Mouse (Mus musculus) adrenal gland, adult 18-20 months (tissue): ENCODE data around the gene Tmprss11c. TPM values are rescaled to one million over a fixed set of nuclear protein-coding genes. Genes with fewer than 3 reads are reported as not detected.
"Not testable (repeated sequence)": the region's sequence is repeated elsewhere in the genome, so short reads cannot be mapped to it uniquely, and the experiment has no call there.

Source experiments
- DNase-seq, 2 experiments: peaks; one replicate each; pipeline ENCODE4 v3.0.0; 2021 to 2022; ENCODE audit warnings: low spot score in 2 of 2
- long read RNA-seq, 2 experiments: library from polyadenylated mRNA; stranded (forward); transcript quantifications; one replicate each; pipeline ENCODE4 v2.0.0; 2021
- total RNA-seq, 2 experiments: library from RNA; stranded (reverse); gene quantifications; 1 replicate in 1 of 2; 2 replicates in 1 of 2; pipeline ENCODE4 v1.2.3; 2021

Tmprss11c gene
- not detected for total RNA-seq
- long read RNA-seq, experiment 1 = 0 reads
- long read RNA-seq, experiment 2 = 0 reads

- DNase-seq = no peak
These were observed at the start of gene Tmprss11c for GRCm38 (mm10) chr5:86289208-86289607. Gene Tmprss11c (minus strand): TSS chr5:86289308.

- not testable (repeated sequence) for DNase-seq
These were observed 29.2 kb upstream of the Tmprss11c start for GRCm38 (mm10) chr5:86318018-86318956.

- DNase-seq = no peak
These were observed 17.0 kb upstream of the Tmprss11c start for GRCm38 (mm10) chr5:86306116-86306515.

GRCm38 (mm10) chr5:86303877-86304276, 14.8 kb upstream of the Tmprss11c start:
- DNase-seq = no peak

GRCm38 (mm10) chr5:86246559-86246958, 42.5 kb downstream of the Tmprss11c start:
- DNase-seq = no peak

GRCm38 (mm10) chr5:86244880-86245279, 44.2 kb downstream of the Tmprss11c start:
- DNase-seq = no peak

GRCm38 (mm10) chr5:86244275-86244674, 44.8 kb downstream of the Tmprss11c start:
- DNase-seq = no peak

GRCm38 (mm10) chr5:86227156-86227853, 61.8 kb downstream of the Tmprss11c start:
- no peak for DNase-seq

GRCm38 (mm10) chr5:86197801-86198200, 91.3 kb downstream of the Tmprss11c start, which contains the start of gene Gnrhr:
Gene Gnrhr (minus strand): TSS chr5:86197901.
- no peak for DNase-seq

- no peak for DNase-seq
These were observed 97.8 kb downstream of the Tmprss11c start for GRCm38 (mm10) chr5:86191356-86191755.

- no peak for DNase-seq
These were observed 98.3 kb downstream of the Tmprss11c start for GRCm38 (mm10) chr5:86190770-86191169.

GRCm38 (mm10) chr5:86190290-86190689, 98.8 kb downstream of the Tmprss11c start:
- DNase-seq = no peak

- no peak for DNase-seq
These were observed 101.7 kb downstream of the Tmprss11c start for GRCm38 (mm10) chr5:86187441-86187840.

Other genes with a start within 250 kb of the Tmprss11c start
- 10 to 100 TPM; 10.6 to 13.0 TPM for gene Cenpc1, start 223.7 kb downstream of the Tmprss11c start, total RNA-seq
- 1 to 10 TPM in 1 of 2 experiments, under 1 TPM in 1; 0.70 to 1.1 TPM for gene Stap1, start 217.6 kb downstream of the Tmprss11c start, total RNA-seq
- 10 to 100 TPM; 19.4 to 22.0 TPM for gene Uba6, start 116.5 kb downstream of the Tmprss11c start, total RNA-seq
- under 1 TPM; 0.61 to 0.66 TPM for gene Gnrhr, start 91.4 kb downstream of the Tmprss11c start, total RNA-seq
- gene Tmprss11d, start 84.1 kb upstream of the Tmprss11c start, total RNA-seq = not detected
- not detected for gene Tmprss11a, start 179.7 kb upstream of the Tmprss11c start, total RNA-seq
- gene Tmprss11g, start 229.3 kb upstream of the Tmprss11c start, total RNA-seq = not detected